Mouse (Mus musculus) c-Kit-negative CD71-positive TER-119-positive erythroid progenitor cells, embryonic 14.5 days (primary cell): ENCODE results near the gene Gucd1.
A peak's percentile ranks its signal among the peaks of the same experiment; 100 is the strongest.
"Not testable (repeated sequence)": the region's sequence is repeated elsewhere in the genome, so short reads cannot be mapped to it uniquely, and the experiment has no call there.

ENCODE experiments used
- DNase-seq: peaks from one replicate; pipeline ENCODE4 v3.0.0-alpha.2; 2013; ENCODE audit warnings: low read depth, low spot score

Gene Gucd1

DNA sequence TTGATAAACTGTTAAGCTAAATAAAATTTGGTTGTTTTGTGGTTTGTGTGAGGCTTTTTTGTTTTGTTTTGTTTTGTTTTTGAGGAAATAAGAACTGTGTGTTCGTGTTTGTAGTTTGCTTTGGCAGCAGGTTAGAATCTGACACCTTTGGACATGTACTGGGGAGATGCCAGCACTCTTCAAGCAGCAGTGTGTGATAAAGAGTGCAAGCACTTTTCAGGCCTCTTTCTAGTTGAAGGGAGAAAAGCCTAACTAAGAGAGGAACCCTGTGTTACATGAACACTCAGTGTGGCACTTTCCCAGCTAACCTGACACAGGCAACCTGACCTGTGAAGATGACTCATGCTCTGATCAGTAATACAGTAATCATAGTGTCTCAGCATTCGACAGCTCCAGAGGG lies 17.7 kb upstream of the Gucd1 start:
- DNase-seq, result no peak

DNA sequence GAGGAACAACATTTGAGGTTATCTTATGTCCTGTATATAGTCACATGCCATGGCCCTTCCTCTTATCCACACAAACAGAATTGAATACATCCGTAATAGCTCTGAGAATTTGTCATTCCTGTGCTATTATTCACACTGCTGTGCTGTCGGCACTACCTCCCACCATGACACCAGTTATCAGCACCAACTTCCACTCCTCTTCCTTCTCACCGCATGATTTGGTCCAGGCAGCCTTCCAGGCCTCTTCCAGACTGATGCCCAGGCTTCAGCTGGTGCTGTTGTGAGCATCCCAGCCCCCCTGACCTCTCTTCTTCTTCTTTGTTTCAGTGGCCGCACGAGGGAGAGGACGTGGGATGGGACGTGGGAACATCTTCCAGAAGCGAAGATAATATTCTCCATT lies 17.2 kb upstream of the Gucd1 start:
- no peak for DNase-seq

DNA sequence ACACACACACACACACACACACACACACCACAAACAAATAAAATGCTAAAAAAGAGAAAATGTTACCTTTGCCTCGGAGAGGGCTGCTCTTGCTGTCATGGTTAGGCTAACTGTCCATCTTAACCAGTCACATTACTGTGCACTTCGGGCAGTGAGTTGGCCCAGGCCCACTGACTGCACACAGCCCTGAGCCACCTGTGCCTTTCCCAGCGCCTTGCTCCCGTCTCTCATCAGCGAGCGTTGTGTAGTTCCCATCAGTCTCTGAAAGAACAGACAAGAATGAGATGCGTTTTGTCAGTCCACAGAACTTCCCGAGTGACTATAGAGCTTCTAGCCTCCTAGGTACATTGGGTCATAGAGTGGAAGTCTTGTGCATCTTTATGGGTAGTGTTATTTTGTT lies 16.4 kb upstream of the Gucd1 start:
- DNase-seq, result no peak

DNA sequence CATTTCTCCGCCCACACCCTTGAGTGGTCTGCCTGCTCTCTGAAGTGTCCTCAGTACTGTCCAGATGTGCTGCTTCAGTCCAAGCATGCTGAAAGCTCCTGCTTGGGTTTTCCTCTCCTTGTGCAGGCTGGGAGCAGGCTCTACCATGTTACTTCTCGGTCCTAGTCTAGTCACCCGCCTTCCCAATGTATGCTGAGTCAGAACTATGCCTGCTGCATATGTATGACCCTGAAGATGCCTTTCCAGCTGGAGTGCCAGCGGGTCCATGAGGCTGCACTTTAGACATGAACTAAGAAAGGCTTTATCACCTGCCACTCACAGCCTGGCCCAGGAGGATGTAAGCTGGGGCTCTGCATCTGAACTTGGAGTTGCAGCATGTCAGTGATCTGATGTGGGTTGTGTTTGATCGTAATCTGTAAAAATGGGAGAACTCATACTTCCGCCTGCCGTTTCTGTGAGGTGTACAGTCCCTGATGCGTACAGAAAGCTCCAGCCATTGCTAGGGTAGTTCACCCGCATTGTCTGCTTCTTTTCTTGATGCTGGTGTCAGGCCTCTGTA lies 13.8 kb upstream of the Gucd1 start:
- DNase-seq, result no peak

DNA sequence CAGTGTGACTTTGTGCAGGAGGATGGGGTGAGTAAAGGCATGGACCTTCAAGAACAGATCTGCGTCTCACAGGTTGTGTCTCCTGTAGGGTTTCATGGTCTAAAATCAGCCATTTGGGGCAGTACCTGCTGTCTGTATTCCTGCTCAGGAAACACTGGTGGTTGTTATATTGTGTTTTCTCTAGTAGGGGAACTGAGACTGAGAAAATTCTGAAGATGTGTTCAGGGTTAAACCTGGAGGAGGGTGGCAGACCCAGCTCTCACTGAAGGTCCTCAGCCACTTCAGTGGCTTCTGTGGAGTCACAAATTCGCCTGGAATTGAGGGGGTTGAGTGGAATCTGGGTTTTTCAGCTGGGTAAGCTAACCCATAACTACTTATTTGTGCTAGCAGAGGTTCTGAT lies 12.6 kb upstream of the Gucd1 start:
- no peak for DNase-seq

DNA sequence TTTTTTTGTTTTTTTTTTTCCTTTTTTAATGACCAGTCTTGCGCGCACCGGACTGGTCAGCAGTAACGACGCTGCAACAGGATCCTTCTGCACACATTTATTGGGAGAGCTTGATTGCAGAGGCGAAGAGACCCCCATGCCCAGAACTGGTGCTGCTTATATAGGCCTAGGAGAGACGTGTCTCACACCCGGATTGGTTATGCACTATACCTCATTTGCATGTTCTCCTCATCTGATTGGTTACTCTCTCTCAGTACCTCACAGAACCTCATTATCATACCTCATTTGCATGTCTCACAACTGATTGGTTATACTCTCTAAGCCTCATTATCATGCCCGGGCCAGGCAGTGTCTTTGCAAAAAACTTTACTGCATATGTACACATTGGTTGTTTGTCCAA lies 7.7 kb upstream of the Gucd1 start:
- DNase-seq, result not testable (repeated sequence)

DNA sequence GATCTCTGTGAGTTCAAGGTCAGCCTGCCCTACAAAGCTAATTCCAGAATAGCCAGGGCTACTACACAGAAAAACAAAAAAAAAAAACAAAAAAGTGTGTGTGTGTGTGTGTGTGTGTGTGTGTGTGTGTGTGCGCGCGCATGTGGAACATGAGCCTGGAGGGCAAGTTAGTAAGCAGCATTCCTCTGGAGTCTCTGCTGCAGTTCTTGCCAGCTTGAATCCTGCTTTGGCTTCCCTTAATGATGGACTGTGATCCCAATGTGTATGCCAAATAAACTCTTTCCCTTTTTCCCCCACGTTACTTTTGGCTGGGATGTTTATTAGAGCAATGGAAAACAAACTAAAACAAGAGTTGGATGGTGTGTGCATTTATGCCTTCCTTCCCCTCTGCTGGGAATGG lies 3.9 kb upstream of the Gucd1 start:
- DNase-seq, result no peak

DNA sequence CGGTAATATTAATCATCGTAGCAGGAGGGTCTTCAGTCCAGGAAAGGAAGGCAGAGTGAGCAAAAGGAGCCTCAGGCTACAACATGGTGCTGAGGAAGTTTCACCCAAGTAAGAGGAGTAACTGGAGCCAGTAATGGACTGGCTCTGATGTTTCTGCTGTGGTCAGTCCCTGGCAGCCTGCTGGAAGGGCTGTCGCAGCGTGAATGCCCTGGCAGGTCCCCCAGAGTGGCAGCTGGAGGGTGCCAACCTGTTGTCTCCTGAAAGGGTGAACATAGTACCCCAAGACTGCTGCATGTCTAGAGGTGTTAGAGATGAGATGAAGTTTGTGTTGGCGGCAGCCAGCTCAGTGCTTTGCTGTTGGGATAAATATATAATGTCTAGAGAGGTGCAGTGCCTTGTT lies 2.8 kb upstream of the Gucd1 start:
- no peak for DNase-seq

DNA sequence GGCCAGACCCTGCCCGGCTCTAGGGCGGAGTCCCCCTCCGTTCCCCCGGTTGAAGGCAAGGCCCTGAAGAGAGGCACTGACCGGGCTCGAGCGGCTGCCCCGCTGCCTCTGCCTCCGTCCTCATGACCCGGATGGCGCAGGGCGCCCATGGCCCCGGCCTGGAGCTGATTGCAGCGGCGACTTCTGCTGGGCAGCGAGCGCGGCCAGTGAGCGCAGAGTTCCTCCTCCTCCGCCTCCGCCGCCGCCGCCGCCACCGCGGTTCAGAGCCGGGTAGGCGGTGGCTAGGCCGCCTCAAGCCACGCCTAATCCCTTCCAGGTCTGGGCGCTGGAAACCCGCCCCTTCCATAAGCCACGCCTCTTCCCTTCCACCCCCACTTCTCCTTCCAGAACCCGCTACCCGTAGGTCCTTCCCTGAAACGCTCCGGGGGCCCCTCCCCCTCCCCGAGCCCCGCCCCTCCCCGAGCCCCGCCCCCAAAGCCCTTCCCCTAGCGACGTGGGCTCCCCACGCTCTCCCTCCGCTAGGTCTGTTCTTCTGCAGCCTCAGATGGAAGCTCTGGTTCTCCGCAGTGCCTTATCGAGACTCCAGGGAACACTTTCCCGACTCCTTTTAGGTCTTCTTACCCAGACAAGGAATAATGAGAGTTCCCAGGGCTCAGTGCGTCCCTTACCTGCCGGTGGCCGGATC lies 557 bp downstream of the Gucd1 start, which contains the start of gene Snrpd3:
Gene Snrpd3, plus strand, starts transcription at position 479 of the 685 bp plus-strand sequence.
- DNase-seq, result peak; percentile 96

DNA sequence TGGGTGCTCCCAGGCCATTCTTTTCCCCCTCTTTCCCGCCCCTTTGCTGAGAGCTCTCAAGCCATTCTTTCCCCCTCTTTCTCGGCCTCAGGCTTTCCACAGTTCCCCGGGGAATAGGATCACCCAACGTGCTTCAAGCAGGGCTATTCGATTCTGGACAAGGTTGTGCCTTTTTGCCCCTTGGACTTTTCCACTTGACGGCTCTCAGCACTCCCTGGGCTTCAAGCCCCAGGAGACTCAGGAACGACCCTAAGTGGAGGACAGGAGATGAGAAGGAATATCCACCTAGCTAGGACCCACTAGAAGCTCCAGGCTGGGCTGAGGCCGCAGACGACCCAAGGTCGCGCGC lies 1.1 kb downstream of the Gucd1 start:
- no peak for DNase-seq

DNA sequence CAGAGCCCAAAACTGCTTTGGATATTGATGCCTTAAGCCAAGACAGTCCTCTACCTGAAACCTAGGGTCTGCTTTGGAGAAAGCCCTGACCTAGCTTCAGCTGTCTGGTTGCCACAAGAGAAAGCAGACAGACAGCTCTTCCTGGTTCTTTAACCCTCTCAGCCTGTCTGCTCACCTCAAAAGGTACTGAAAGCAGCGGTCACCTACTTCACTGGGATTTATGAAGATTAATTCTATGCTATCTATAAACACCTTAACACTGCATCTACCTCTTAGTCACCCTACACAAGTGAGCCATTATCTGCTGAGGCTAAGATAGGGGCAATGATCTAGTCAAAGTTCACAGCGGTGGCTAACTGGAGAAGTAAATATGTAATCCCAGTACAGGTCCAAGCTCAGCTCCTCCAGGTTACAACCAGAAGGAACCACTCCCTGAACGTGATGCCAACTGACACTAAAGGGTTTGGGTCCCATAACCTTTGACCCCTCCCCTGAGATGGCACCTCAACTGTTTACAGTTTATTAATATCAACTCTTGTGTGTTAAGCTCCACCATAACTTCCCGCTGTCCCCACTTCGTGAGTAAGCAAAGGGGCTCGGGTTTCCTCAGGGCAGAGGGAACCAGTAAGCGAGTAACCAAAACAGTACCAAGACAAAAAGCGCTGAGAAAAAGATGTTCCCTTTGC lies 1.6 kb downstream of the Gucd1 start:
- DNase-seq, result peak; percentile 40

DNA sequence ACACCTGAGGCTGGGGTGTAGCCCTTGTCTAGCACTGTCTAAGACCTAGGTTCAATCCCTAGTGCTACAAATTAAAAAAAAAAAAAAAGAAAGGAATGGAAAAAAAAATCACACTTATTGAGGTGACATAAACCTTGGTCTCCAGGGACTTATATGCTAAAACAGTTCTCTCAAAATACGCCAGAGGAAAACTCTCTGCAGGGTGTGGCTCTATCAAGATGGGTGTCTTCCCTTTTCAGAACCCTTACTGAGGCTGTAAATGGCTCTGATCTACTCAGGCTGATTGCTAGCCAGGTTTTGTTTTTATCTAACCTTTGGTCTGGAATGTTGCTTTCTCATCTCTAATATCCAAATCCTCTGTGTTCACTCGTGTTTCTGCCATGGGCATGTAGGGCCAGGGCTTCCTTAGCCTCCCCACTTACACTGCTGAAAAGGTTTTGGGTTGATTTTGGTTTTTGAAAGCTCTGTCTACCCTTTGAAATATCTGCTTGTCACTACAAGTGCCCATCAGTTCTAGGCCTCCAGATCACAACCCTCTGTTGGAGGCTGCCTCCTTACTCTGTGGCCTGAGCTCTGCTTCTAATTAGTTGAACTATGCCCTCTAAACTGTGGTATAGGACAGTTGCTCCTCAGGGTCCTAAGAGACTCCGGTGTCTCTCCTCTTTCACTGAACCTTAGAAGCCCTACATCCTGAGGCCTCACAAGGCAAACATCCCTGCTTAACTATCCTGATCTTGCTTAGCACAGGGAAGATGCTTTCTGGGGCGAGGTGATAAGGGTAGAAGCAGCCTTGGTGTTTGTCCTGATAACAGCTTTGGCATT lies 2.3 kb downstream of the Gucd1 start:
- peak; percentile 81 for DNase-seq

DNA sequence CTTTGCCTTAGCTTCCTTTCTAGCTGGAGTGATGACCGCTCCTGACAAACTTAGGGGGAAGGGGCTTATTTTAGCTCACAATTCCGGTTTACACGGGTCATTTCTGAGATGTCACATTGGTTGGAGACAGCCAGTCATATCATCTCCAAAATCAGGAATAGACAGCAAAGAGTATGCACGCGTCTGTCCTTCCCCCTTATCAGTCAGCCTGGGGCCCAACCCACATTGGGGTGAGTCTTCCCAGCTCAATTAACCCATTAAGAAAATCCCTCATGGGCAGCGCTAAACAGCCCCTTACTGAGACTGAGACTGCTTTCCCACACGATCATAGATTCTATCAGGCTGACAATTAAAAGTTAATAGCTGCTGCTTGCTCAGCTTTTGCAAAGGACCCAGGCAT lies 3.4 kb downstream of the Gucd1 start:
- DNase-seq, result peak; percentile 60

DNA sequence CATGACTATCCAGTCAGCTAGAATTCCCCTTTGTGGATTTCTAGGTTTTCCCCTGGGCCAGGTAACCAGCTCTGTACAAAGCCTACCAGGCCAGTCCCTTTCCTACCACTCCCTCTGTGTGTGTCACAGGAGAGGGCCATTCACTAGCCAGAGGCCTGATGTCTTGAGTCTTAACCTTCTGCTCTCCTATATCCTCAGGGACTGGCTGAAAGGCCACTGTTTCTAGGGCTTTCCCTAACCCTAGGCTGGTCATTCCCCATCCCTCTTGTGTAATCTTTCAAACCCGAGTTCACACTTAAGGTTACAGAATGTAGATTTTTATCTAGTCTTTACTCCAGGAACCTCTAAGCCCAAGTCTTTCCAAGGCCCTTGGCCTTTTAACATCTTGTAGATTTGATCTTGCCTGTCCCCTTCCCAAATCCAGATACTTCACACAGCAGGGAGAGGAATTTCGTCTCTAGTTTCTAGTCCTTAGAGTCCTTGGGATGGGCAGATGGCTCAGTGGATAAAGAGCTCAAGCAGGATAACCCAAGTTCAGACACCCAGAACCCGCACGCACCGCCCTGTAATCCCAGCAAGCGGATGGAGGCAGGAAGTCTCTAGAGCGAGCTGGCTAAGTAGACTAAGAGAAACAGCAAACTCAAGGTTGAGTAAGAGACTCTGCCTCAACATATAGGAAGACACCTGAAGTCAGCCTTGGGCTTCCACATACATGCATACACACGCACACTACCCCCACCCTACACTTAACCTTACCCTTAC lies 4.3 kb downstream of the Gucd1 start:
- no peak for DNase-seq

DNA sequence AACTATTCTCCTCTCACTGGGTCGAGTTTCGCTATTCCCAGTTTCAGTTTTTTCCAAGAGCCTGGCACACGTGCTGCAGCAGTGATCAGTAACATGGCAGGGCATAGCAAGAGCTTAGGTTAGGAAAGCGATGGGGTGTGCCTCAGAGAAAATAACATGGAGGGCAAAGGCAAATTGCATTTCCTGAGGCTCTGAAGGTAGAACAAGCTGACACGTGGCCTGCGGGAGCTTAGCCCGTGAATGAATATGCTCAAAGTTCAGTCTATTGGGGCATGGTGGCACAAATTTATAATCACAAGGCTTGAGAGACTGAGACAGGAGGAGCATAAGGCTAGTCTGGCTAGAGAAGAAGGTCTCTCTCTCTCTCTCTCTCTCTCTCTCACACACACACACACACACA lies 5.0 kb downstream of the Gucd1 start:
- no peak for DNase-seq

DNA sequence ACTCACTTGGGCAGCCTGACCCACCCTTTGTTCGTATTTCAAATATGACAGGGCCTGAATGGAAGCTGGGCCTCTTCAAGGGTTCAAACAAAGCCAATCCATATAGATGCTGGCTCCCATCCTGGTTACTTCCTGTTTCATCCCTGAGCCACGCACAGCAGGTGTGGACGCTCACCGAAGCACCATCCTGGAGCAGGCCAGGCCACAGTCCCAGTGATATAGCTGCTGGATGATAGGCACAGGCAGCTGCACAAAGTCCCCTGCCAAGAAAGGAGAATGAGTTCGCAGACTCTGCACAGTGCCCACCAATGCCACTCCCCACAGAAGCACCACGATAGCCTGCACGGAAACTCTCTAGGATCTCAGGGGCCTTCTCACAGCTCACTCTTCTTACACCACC lies 5.9 kb downstream of the Gucd1 start:
- no peak for DNase-seq

DNA sequence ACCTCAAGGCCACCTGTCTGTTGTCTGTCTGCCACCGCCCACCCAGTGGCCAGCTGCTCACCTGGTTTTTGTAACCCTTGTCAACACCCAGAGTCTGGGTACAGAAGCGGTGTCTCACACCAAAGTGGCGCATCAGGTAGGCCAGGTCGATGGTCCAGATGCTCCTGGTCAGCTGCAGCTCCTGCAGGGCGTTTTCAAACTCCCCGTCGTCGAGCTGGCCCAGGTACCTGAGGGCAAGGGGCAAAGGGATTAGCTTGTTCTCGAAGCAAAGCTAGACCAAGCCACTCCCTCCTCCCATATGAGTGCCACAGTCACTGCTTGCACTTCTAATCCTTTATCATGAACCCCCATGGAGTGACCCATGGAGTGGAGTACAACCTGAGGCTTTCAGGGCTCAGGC lies 6.7 kb downstream of the Gucd1 start:
- no peak for DNase-seq

DNA sequence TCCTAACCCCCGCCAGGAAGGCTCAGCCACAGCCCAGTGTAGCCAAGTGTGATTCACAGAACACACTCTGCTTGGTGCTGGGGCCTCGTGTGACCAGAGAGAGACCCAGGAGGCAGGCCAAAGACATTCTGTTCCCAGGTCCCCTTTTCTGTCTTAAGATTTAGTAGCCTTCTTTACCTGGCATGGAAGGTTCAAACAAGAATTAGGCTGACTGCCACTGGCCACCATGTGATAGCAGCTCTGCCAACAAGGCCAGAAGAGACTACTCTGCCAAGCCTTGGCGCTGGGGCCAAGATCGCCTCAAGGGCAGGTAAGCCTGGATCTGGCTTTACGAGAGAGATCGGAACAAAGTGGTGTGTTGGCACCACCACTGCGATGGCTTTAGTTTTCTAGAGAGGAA lies 7.3 kb downstream of the Gucd1 start:
- DNase-seq, result no peak

DNA sequence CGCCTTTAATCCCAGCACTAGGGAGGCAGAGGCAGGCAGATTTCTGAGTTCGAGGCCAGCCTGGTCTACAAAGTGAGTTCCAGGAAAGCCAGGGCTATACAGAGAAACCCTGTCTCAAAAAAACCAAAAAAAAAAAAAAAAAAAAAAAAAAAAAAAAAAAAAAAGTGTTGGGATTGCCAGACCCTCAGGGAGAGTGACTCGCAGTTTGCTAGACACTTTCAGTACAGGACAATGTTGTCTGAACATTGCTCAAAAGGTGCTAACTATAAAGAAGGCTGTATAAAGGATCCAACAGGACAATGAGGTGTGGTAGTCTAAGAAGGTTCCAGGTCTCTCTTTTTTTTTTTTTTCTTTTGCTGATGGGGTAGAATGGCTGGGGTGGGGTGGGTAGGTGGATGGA lies 11.8 kb downstream of the Gucd1 start:
- not testable (repeated sequence) for DNase-seq

DNA sequence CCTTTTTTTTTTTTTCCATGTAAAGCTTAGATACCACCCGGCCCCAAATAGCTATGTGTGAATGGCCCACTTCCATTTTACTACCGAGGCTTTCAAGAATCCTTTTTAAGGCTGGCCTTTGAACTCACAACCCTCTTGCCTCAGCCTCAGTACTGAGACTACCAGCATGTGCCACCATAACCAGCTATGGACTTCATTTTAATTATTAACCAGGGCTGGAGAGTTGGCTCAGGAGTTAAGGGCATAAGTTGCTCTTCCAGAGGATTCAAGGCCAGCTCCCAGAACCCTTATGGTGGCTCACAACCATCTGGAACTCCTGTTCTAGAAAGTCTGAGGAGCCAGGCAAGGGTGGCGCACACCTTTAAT lies 12.7 kb downstream of the Gucd1 start:
- no peak for DNase-seq

DNA sequence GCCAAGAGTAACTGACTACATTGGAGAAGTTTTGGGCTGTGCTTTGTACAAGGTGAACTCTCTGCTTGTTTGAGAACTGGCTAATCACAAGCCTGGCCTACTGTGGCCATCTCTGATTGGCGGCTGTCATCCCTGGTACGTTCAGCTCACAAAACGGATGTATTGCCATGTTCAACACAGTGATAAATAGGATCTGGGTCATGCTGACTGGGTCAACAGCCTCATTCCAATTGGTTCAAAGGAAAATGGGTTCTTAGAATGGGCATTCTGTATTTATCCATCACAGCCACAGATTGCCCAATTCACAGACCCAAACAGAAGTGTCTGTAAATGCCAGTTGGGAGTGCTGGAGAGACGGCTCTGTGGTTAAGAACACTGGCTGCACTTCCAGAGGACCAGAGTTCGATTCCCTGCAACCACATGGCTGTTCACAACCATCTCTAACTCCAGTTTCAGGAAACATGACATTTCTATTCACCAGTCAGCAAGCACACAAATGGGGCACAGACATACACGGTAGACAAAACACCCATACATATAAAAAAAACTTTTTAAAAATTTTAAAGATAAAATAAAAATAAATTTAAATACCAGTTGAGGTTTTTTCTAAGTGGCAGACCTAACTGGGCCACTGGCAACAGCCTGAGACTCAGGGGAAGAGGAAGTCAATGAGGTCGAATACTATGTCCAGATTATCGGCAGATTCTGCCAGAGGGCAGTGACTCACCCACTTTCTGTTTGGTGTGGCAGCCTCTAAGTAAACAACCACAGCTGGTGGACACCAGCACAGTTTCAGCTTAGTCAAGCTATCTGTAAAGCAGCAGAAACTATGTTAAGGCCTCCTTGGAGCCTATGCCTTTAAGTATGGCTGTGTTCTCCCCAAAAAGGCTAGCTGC lies 13.3 kb downstream of the Gucd1 start:
- no peak for DNase-seq
